Mouse (Mus musculus) lung, embryonic 15.5 days (tissue): ENCODE data around the gene Sh3gl1. TPM values are rescaled to one million over a fixed set of nuclear protein-coding genes. Genes with fewer than 3 reads are reported as not detected.

Experiments
- ATAC-seq: fragments of 200-750 bp; cut with Nextera tagmentation; 2 replicates; pipeline ENCODE4 v1.8.0; 2017; ENCODE audit warnings: moderate number of reproducible peaks, borderline replicate concordance; ENCODE audit not compliant: low FRiP score, low TSS enrichment; ENCODE audit errors: extremely low read depth
- H3K27ac ChIP-seq: fragments of 300-500 bp; sonication (generic); 2 replicates; pipeline ENCODE4 v1.5.1; 2015; ENCODE audit warnings: moderate library complexity, mild to moderate bottlenecking, inconsistent platforms
- H3K27me3 ChIP-seq: fragments of 300-500 bp; sonication (generic); 2 replicates; pipeline ENCODE4 v1.6.1; 2015; ENCODE audit warnings: inconsistent platforms
- H3K36me3 ChIP-seq: fragments of 300-500 bp; sonication (generic); 2 replicates; pipeline ENCODE4 v1.6.1; 2015; ENCODE audit warnings: inconsistent platforms
- H3K4me1 ChIP-seq: fragments of 300-500 bp; sonication (generic); 2 replicates; pipeline ENCODE4 v1.6.1; 2015; ENCODE audit warnings: inconsistent platforms
- H3K4me2 ChIP-seq: fragments of 300-500 bp; sonication (generic); 2 replicates; pipeline ENCODE4 v1.6.1; 2015; ENCODE audit warnings: inconsistent platforms, mild to moderate bottlenecking, moderate library complexity
- H3K4me3 ChIP-seq: fragments of 300-500 bp; sonication (generic); 2 replicates; pipeline ENCODE4 v1.5.1; 2015; ENCODE audit warnings: mild to moderate bottlenecking, inconsistent platforms
- H3K9ac ChIP-seq: fragments of 300-500 bp; sonication (generic); 2 replicates; pipeline ENCODE4 v1.6.1; 2015; ENCODE audit warnings: inconsistent platforms
- H3K9me3 ChIP-seq: fragments of 300-500 bp; sonication (generic); 2 replicates; pipeline ENCODE4 v1.6.1; 2016; ENCODE audit warnings: inconsistent platforms
- WGBS: fragments of 180-500 bp; shearing (Covaris S2); methylation state at CpG from one replicate; pipeline ENCODE4 v1.1.7; 2015; 5-methylcytosine and 5-hydroxymethylcytosine counted together
- polyA plus RNA-seq: library from polyadenylated mRNA; unstranded; fragments of >200 nt; fragmentation: Nextera tagmentation; extraction: Ambion mirVana; gene quantifications from 2 replicates; pipeline ENCODE4 v1.2.1, GENCODE M21; 2015

Gene Sh3gl1
- polyA plus RNA-seq, 1 experiment from 2014 or later, result 174 TPM

DNA sequence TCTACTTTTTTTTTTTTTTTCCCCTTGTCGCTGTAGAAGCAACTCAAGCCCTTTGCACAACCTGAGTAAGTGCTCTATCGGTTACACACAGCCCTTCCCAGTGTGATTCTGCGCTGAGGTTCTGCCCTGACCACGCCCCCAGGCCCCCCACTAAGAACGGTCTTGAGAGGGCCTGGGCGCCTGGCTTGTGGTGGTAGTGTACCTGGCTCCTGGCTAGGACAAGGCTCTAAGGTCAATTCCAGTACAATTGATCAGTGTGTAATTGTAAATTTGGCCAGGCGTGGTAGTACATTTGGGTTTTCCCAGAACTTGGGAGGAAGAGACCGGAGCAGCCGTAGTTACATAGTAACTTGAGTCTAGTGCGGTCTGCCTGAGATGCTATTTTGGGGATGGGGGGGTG is 29.5 kb downstream of the Sh3gl1 start:
- H3K9me3 ChIP-seq, result no peaks in the 10 kb centered on the region
- H3K9ac ChIP-seq, result no peak overlapping the region
- no peak overlapping the region for H3K4me2 ChIP-seq
- peaks cover 7% of the 10 kb centered on the region; the same call in 1 of the 2 replicates for H3K36me3 ChIP-seq
- no peak overlapping the region for H3K4me3 ChIP-seq
- 49% methylated on average over 10 of the region's 10 CpGs for whole genome bisulfite sequencing
- H3K27ac ChIP-seq, result no peak overlapping the region; the same call in 1 of the 2 replicates
- H3K4me1 ChIP-seq, result peaks cover 23% of the 10 kb centered on the region
- no peaks in the 10 kb centered on the region for H3K27me3 ChIP-seq
- no peak for ATAC-seq

GRCm38 (mm10) chr17:56005415-56006061 is 30.9 kb downstream of the Sh3gl1 start, which contains the start of the genes Stap2 and Mpnd:
TSS of gene Stap2 (minus strand) at chr17:56005584.
TSS of gene Mpnd (plus strand) at chr17:56005711.
- Histone ChIP-seq H3K4me1 (peaks cover 19% of the 10 kb centered on the region), H3K9me3 (no peaks in the 10 kb centered on the region), H3K27ac (peak within 1 kb of the TSS; percentile 38; the same call in 1 of the 2 replicates), H3K36me3 (no peaks in the 10 kb centered on the region), H3K4me2 (peak within 1 kb of the TSS; percentile 47), H3K9ac (peak within 1 kb of the TSS; percentile 31; the same call in 1 of the 2 replicates), H3K27me3 (peaks cover 3% of the 10 kb centered on the region; the same call in 1 of the 2 replicates), H3K4me3 (peak within 1 kb of the TSS; percentile 29)
- 28% methylated on average over 13 of the region's 13 CpGs for WGBS
- no peak for ATAC-seq

DNA sequence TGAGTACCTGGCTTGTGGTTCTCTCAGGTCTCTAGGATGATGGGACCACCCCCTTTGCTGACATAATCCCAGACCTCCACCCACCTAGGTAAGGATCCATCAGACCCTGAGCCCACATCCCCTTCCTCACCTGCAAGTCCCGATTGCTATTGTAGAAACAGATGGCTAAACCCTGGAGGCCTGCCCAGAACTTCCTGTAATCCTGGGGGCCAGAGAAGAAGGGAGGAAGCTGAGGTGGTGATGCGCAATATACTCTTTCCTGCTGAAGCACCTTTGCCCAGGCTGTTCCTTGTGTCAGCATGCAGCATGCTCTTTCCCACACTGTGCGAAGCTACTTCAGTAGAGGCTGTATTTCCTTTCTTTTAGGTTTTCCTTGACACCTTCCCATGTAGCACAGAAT is 33.4 kb downstream of the Sh3gl1 start:
- Histone ChIP-seq H3K4me3 (no peak overlapping the region), H3K4me1 (peaks cover 9% of the 10 kb centered on the region; the same call in 1 of the 2 replicates), H3K9me3 (no peaks in the 10 kb centered on the region), H3K27me3 (peaks cover 11% of the 10 kb centered on the region; the same call in 1 of the 2 replicates), H3K4me2 (no peak overlapping the region), H3K36me3 (no peaks in the 10 kb centered on the region), H3K27ac (no peak overlapping the region), H3K9ac (no peak overlapping the region)
- no peak for ATAC-seq
- WGBS, result 79% methylated on average over 3 of the region's 3 CpGs

- H3K9me3 ChIP-seq, result no peaks in the 10 kb centered on the region
- peak overlapping the region; percentile 30; the same call in 1 of the 2 replicates for H3K4me2 ChIP-seq
- no peak overlapping the region for H3K9ac ChIP-seq
- no peak overlapping the region for H3K4me3 ChIP-seq
- no peaks in the 10 kb centered on the region for H3K4me1 ChIP-seq
- peak; percentile 33; the same call in 1 of the 2 replicates for ATAC-seq
- H3K36me3 ChIP-seq, result no peaks in the 10 kb centered on the region
- no peak overlapping the region for H3K27ac ChIP-seq
- peaks cover 11% of the 10 kb centered on the region; the same call in 1 of the 2 replicates for H3K27me3 ChIP-seq
- 13% methylated on average over 30 of the region's 30 CpGs for WGBS
Measured at GRCm38 (mm10) chr17:55999794-56000499, 36.5 kb downstream of the Sh3gl1 start.

- no peak overlapping the region for H3K27ac ChIP-seq
- no peak overlapping the region for H3K4me3 ChIP-seq
- 76% methylated on average over 15 of the region's 15 CpGs for WGBS
- ATAC-seq, result no peak
- no peak overlapping the region for H3K9ac ChIP-seq
- no peak overlapping the region for H3K4me2 ChIP-seq
- H3K4me1 ChIP-seq, result no peaks in the 10 kb centered on the region
- peaks cover 11% of the 10 kb centered on the region; the same call in 1 of the 2 replicates for H3K27me3 ChIP-seq
- H3K36me3 ChIP-seq, result no peaks in the 10 kb centered on the region
- no peaks in the 10 kb centered on the region for H3K9me3 ChIP-seq
Measured at GRCm38 (mm10) chr17:55996007-55996406, 40.4 kb downstream of the Sh3gl1 start.

- H3K4me2 ChIP-seq, result no peak overlapping the region
- H3K9me3 ChIP-seq, result no peaks in the 10 kb centered on the region
- H3K9ac ChIP-seq, result no peak overlapping the region
- peaks cover 10% of the 10 kb centered on the region for H3K27me3 ChIP-seq
- no peaks in the 10 kb centered on the region for H3K36me3 ChIP-seq
- ATAC-seq, result no peak
- no peak overlapping the region for H3K27ac ChIP-seq
- WGBS, result 80% methylated on average over 8 of the region's 8 CpGs
- no peak overlapping the region for H3K4me3 ChIP-seq
- H3K4me1 ChIP-seq, result peaks cover 5% of the 10 kb centered on the region; the same call in 1 of the 2 replicates
Measured at GRCm38 (mm10) chr17:55990278-55990898, 46.0 kb downstream of the Sh3gl1 start.

DNA sequence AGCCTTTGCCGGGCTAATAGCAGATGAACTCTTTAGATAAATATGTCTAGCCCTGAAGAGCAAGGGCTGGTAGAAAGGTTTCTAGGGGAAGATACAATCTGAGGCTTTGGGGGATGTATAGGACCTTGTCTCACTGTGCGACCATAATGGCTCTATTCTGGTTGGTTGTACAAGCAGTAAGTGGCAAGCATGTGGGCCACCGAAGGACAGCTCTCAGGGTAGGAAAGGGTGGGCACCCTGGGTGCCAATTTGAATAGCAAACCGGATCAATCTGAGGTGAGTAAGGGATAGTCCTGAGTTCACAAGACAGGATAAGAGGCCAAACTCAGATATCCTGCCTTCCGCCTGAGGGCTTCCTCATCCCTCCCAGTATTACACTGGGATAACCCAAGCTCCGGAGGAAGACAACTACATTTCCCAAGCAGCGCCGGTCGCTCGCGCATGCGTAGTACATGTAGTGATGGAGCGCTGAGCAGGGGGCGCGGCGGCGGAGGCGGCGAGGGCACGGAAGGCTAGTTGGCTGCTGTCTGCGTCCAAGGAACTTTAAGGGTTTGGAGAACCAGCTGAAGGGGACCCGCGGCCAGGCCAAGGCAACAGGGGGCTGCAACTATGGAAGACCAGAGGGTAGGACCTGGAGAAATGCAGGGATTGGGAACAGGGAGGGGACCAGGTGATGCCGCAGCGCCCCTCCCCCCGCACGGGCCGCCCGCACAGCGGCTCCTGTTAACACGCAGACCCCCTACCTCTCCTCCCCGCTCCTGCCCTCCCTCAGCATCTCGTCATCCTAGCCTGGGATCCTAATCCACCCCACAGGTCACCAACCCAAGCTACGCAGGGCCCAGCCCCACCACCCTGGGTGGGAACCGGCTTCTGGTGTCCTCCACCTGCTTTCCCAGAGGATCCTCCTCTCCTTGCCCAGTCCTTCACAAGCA is 50.1 kb downstream of the Sh3gl1 start, which contains the start of gene Fsd1:
TSS of gene Fsd1 (plus strand) at position 480 of the 932 bp plus-strand sequence.
- peak within 1 kb of the TSS; percentile 71 for H3K4me2 ChIP-seq
- no peak within 1 kb of the TSS for H3K27ac ChIP-seq
- H3K9ac ChIP-seq, result no peak within 1 kb of the TSS
- H3K36me3 ChIP-seq, result no peaks in the 10 kb centered on the region
- WGBS, result 8% methylated on average over 35 of the region's 35 CpGs
- ATAC-seq, result peak; percentile 51; the same call in 1 of the 2 replicates
- peak within 1 kb of the TSS; percentile 39 for H3K4me3 ChIP-seq
- H3K9me3 ChIP-seq, result no peaks in the 10 kb centered on the region
- H3K27me3 ChIP-seq, result peaks cover 10% of the 10 kb centered on the region
- peaks cover 5% of the 10 kb centered on the region; the same call in 1 of the 2 replicates for H3K4me1 ChIP-seq

DNA sequence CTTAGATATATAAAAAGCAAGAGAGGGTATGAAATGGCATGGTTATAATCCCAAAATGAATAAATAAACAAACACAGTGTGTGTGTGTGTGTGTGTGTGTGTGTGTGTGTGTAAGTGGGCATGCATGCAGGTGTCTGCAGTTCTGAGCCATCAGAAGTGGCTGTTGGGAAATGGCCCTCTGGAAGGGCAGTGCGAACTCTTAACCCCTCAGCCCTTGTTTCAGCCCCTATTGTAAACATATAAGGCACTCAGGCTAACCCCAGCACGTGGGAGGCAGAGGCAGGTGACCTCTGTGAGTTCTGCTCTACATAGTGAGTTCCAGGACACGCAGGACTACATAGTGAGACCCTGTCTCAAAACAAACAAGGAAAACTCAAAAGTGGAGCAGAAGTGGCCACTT is 59.1 kb downstream of the Sh3gl1 start:
- WGBS, result 19% methylated on average over 3 of the region's 3 CpGs
- ATAC-seq, result no peak

DNA sequence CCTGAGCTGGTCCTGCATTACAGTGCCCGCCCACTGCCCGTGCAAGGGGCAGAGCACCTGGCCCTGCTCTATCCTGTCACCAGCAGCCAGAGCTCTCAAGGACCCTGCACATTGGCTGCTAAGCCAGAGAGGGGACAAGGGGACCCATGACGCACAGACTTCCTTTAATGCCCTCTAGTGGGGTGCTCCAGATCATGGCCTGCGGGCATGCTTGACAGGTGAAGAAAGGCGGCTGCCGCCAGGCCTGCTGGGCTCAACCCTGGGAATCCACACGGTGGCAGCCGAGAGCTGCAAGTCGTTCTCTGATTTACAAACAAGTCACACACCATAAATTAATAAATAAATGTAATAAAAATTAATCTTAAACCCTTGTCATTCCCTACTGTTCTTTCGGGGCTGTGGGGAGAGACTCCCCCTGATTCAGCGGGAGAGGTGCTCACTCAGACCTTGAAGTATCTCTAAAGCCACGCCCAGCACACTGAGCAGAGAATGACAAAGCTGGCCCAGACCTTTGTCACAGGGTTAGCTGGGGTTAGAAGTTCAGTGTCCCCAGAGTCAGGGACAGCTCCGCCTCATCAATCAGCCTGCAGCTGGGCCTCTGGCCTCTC is 60.1 kb downstream of the Sh3gl1 start:
- Histone ChIP-seq H3K27me3 (peaks cover 13% of the 10 kb centered on the region), H3K36me3 (no peaks in the 10 kb centered on the region), H3K9ac (no peak overlapping the region), H3K4me2 (peak overlapping the region; percentile 29; the same call in 1 of the 2 replicates), H3K9me3 (no peaks in the 10 kb centered on the region), H3K27ac (no peak overlapping the region), H3K4me1 (peaks cover 13% of the 10 kb centered on the region), H3K4me3 (no peak overlapping the region)
- peak; percentile 66 for ATAC-seq
- 11% methylated on average over 13 of the region's 13 CpGs for WGBS

More for the DNA sequence above, 59.1 kb downstream of the Sh3gl1 start:
- peaks cover 7% of the 10 kb centered on the region for H3K27me3 ChIP-seq
- H3K9ac ChIP-seq, result no peak overlapping the region
- no peak overlapping the region for H3K27ac ChIP-seq
- no peaks in the 10 kb centered on the region for H3K9me3 ChIP-seq
- H3K36me3 ChIP-seq, result no peaks in the 10 kb centered on the region
- H3K4me2 ChIP-seq, result no peak overlapping the region
- H3K4me1 ChIP-seq, result peaks cover 11% of the 10 kb centered on the region
- H3K4me3 ChIP-seq, result no peak overlapping the region

GRCm38 (mm10) chr17:55971453-55971852 is 65.0 kb downstream of the Sh3gl1 start:
- Histone ChIP-seq H3K9me3 (no peaks in the 10 kb centered on the region), H3K4me2 (peak overlapping the region; percentile 89), H3K36me3 (peaks cover 15% of the 10 kb centered on the region), H3K27ac (no peak overlapping the region), H3K4me3 (no peak overlapping the region), H3K27me3 (peaks cover 29% of the 10 kb centered on the region), H3K9ac (no peak overlapping the region), H3K4me1 (peaks cover 16% of the 10 kb centered on the region)
- ATAC-seq, result no peak
- 32% methylated on average over 22 of the region's 22 CpGs for WGBS
